Mouse (Mus musculus) mesoderm, embryonic 11.5 days (tissue): Measurements from ENCODE around the gene Cdca3.
A peak's percentile ranks its signal among the peaks of the same experiment; 100 is the strongest.
"Not testable (repeated sequence)": the region's sequence is repeated elsewhere in the genome, so short reads cannot be mapped to it uniquely, and the experiment has no call there.

Source experiments
- DNase-seq: peaks from one replicate; pipeline ENCODE4 v3.0.0-alpha.2; 2012; ENCODE audit warnings: low read depth, low spot score

Gene Cdca3

GRCm38 (mm10) chr6:124828868-124829798 lies at the start of gene Cdca3, which contains the start of gene Usp5:
Gene Cdca3, plus strand, starts transcription at chr6:124829547.
Gene Usp5, minus strand, starts transcription at chr6:124829484.
- DNase-seq, result peak; percentile 100

- DNase-seq, result no peak
Measured at GRCm38 (mm10) chr6:124779984-124780416, 49.3 kb upstream of the Cdca3 start.

GRCm38 (mm10) chr6:124780917-124781316 lies 48.4 kb upstream of the Cdca3 start:
- DNase-seq, result no peak

- peak; percentile 48 for DNase-seq
Measured at GRCm38 (mm10) chr6:124782436-124782835, 46.9 kb upstream of the Cdca3 start.

- DNase-seq, result no peak
Measured at GRCm38 (mm10) chr6:124786756-124787420, 42.5 kb upstream of the Cdca3 start.

GRCm38 (mm10) chr6:124787722-124788121 lies 41.6 kb upstream of the Cdca3 start:
- DNase-seq, result no peak

GRCm38 (mm10) chr6:124789519-124789918 lies 39.8 kb upstream of the Cdca3 start:
- DNase-seq, result peak; percentile 26

GRCm38 (mm10) chr6:124790121-124790520 lies 39.2 kb upstream of the Cdca3 start:
- DNase-seq, result no peak

GRCm38 (mm10) chr6:124791911-124792310 lies 37.4 kb upstream of the Cdca3 start:
- DNase-seq, result no peak

GRCm38 (mm10) chr6:124795781-124796180 lies 33.6 kb upstream of the Cdca3 start:
- no peak for DNase-seq

GRCm38 (mm10) chr6:124796200-124796599 lies 33.1 kb upstream of the Cdca3 start:
- no peak for DNase-seq

- DNase-seq, result not testable (repeated sequence)
Measured at GRCm38 (mm10) chr6:124802400-124802799, 26.9 kb upstream of the Cdca3 start.

GRCm38 (mm10) chr6:124803061-124803460 lies 26.3 kb upstream of the Cdca3 start:
- DNase-seq, result no peak

- not testable (repeated sequence) for DNase-seq
Measured at GRCm38 (mm10) chr6:124803691-124804090, 25.7 kb upstream of the Cdca3 start.

GRCm38 (mm10) chr6:124804341-124804740 lies 25.0 kb upstream of the Cdca3 start:
- DNase-seq, result no peak

- peak; percentile 91 for DNase-seq
Measured at GRCm38 (mm10) chr6:124805341-124806321, 23.7 kb upstream of the Cdca3 start.

- DNase-seq, result no peak
Measured at GRCm38 (mm10) chr6:124806446-124807140, 22.8 kb upstream of the Cdca3 start.

GRCm38 (mm10) chr6:124807366-124807765 lies 22.0 kb upstream of the Cdca3 start:
- DNase-seq, result no peak

GRCm38 (mm10) chr6:124807986-124808357 lies 21.4 kb upstream of the Cdca3 start:
- DNase-seq, result no peak

- DNase-seq, result peak; percentile 77
Measured at GRCm38 (mm10) chr6:124808358-124809012, 20.9 kb upstream of the Cdca3 start, which contains the start of gene Spsb2. Gene Spsb2, plus strand, starts transcription at chr6:124808661.
